Comparison of ENCODE assay signal across 25 mouse cellular contexts in the genomic region with DNA sequence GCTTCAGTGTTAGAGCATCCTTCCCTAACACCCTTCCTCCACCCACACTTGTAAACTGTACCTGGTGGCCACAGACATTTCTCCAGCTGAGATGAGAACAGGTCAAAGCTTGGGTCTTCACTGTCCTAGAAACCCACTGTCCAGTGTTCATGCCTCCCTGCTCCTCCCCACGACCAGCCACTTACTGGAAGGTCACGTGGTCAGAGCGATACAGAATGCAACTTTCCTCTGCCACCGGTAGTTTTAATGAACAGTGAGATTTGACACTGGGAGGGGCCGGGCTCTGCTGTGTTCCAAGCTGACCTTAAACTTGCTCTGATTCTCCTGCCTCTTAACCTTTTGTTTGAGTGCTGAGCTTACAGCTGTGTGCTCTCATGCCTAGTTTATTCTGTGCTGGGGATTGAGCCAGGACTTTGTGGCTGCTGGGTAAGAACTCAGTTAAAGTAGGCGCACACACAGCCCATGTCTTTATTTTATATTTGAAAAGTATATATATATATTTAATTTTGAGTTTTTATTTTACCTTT. TPM values are rescaled to one million over a fixed set of nuclear protein-coding genes. Genes with fewer than 3 reads are reported as not detected.
DNase-seq lines count a peak whose midpoint lies in the region; ATAC-seq and TF ChIP-seq lines count a peak whose summit lies in the region.
"Had no signal": no experiment of that assay in that cellular context is flagged by ENCODE, and none has a peak within 500 bp of the region (broad histone marks: within the 10 kb centered on the region; RNA-seq: fewer than 3 reads in every experiment).

No protein-coding gene starts in this region.

- no peak for TF ChIP-seq POLR2A in lung, adult 2 months (IDR thresholded peaks at IDR 0.05; ENCODE audit: borderline replicate concordance, extremely low read depth, low read depth, low read length)

- no peak for ATAC-seq in lung, embryonic 14.5 days (ENCODE audit: insufficient read depth)
- ATAC-seq: CD4-positive, CD25-positive, alpha-beta regulatory T cell, adult 4 months; forebrain, embryonic 16.5 days; inflammation-experienced regulatory T-cells, adult 6 months; liver, embryonic 12.5 days; midbrain, embryonic 15.5 days had no signal

- no peaks in the 10 kb centered on the region for H3K27me3 ChIP-seq in lung, embryonic 14.5 days (ENCODE audit: insufficient read depth, low read length)
- H3K27me3 ChIP-seq: embryonic facial prominence, embryonic 15.5 days; hindbrain, embryonic 13.5 days; liver, embryonic 12.5 days; lung, embryonic 15.5 days; megakaryocyte, embryonic 14.5 days; midbrain, embryonic 15.5 days had no signal

- DNase-seq in cerebellum, adult 9-10 months = peak; percentile 13
- DNase-seq in cerebellum, postnatal 4 days (ENCODE audit: low spot score in 2 of 2) = no peak
- peak; percentile 13 for DNase-seq in lung, embryonic 14.5 days
- DNase-seq in lung, adult 2 months = no peak
- DNase-seq in ZHBTc4 (ENCODE audit: low read depth, low spot score) (peak; percentile 39), liver (no peak)
- peak; percentile 14 for DNase-seq in retina, embryonic 14.5 days (ENCODE audit: low spot score)
- DNase-seq in neural tube, embryonic 10.5 days (ENCODE audit: extremely low spot score, low spot score) = no peak
- DNase-seq: adrenal gland, postnatal 10 days; cerebellum, adult 8-10 months; heart, adult 2 months; heart, postnatal 36 days; kidney, adult 18-20 months; kidney, postnatal 25 days had no signal

- H3K9me3 ChIP-seq in lung, embryonic 14.5 days (ENCODE audit: low read depth, low read length) = no peaks in the 10 kb centered on the region
- H3K9me3 ChIP-seq: embryonic facial prominence, embryonic 15.5 days; hindbrain, embryonic 13.5 days; liver, embryonic 12.5 days; lung, embryonic 15.5 days; megakaryocyte, embryonic 14.5 days; midbrain, embryonic 15.5 days had no signal

- no peak overlapping the region for H3K27ac ChIP-seq in lung, embryonic 14.5 days (ENCODE audit: low read depth)
- H3K27ac ChIP-seq: embryonic facial prominence, embryonic 15.5 days; heart, adult 2 months; hindbrain, embryonic 13.5 days; layer of hippocampus, adult 2 months; liver, embryonic 12.5 days; lung, embryonic 15.5 days; midbrain, embryonic 15.5 days; stomach, postnatal 0 days had no signal

- no peak for TF ChIP-seq CTCF in lung, embryonic 14.5 days (IDR thresholded peaks at IDR 0.05; ENCODE audit: low read depth)
- TF ChIP-seq CTCF in lung, adult 2 months (IDR thresholded peaks at IDR 0.05; ENCODE audit: insufficient read depth, low read length) = no peak

- no peak overlapping the region for H3K4me2 ChIP-seq in lung, embryonic 14.5 days
- H3K4me2 ChIP-seq: embryonic facial prominence, embryonic 15.5 days; hindbrain, embryonic 13.5 days; liver, embryonic 12.5 days; lung, embryonic 15.5 days; midbrain, embryonic 15.5 days had no signal

- peaks cover 5% of the 10 kb centered on the region; the same call in 1 of the 2 replicates for H3K36me3 ChIP-seq in lung, embryonic 14.5 days (ENCODE audit: insufficient read depth)
- H3K36me3 ChIP-seq: embryonic facial prominence, embryonic 15.5 days; liver, embryonic 12.5 days; lung, embryonic 15.5 days; midbrain, embryonic 15.5 days had no signal

- 14% methylated on average over 6 of the region's 6 CpGs for WGBS in lung, embryonic 14.5 days
- 35% methylated on average over 6 of the region's 6 CpGs for WGBS in lung, adult 2 months

- 0 out of 2 replicates have a peak, but pooled peaks cover 6% of the 10 kb centered on the region for H3K4me1 ChIP-seq in lung, embryonic 14.5 days (ENCODE audit: insufficient read depth)
- H3K4me1 ChIP-seq in lung, adult 2 months (ENCODE audit: control insufficient read depth, insufficient read depth, low read length) = peaks cover 4% of the 10 kb centered on the region

- no peak overlapping the region for H3K9ac ChIP-seq in lung, embryonic 14.5 days
- H3K9ac ChIP-seq: embryonic facial prominence, embryonic 15.5 days; hindbrain, embryonic 13.5 days; liver, embryonic 12.5 days; lung, embryonic 15.5 days; midbrain, embryonic 15.5 days had no signal

- no peak overlapping the region for H3K4me3 ChIP-seq in lung, embryonic 14.5 days (ENCODE audit: low read depth, low read length)
- no peak overlapping the region for H3K4me3 ChIP-seq in lung, adult 2 months (replicated peaks; ENCODE audit: extremely low read depth, low read depth, low read length)
- H3K4me3 ChIP-seq: embryonic facial prominence, embryonic 15.5 days; heart, adult 2 months; hindbrain, embryonic 13.5 days; layer of hippocampus, adult 2 months; liver, embryonic 12.5 days; lung, embryonic 15.5 days; megakaryocyte, embryonic 14.5 days; midbrain, embryonic 15.5 days had no signal

RNA-seq across cellular contexts. Expression of gene Ncbp3, which starts 3.3 kb away (rescaled TPM):
- 12.3 and 13.2 TPM in 2 replicates for polyA plus RNA-seq in lung, embryonic 14.5 days (2014; fragmentation: Nextera tagmentation; extraction: Ambion mirVana)
- polyA plus RNA-seq in lung, adult 2 months (2012; rRNA removed) = 1.7 and 3.6 TPM in 2 replicates

RNA-seq across cellular contexts. Expression of gene Camkk1, which starts 25.5 kb away (rescaled TPM):
- polyA plus RNA-seq in lung, embryonic 14.5 days (2014; fragmentation: Nextera tagmentation; extraction: Ambion mirVana) = 3.2 and 3.5 TPM in 2 replicates
- polyA plus RNA-seq in lung, adult 2 months (2012; rRNA removed) = 8.7 and 9.3 TPM in 2 replicates

RNA-seq across cellular contexts. Expression of gene P2rx1, which starts 45.4 kb away (rescaled TPM):
- 1.9 and 2.1 TPM in 2 replicates for polyA plus RNA-seq in lung, embryonic 14.5 days (2014; fragmentation: Nextera tagmentation; extraction: Ambion mirVana)
- polyA plus RNA-seq in lung, adult 2 months (2012; rRNA removed) = 3.2 and 4.4 TPM in 2 replicates
- polyA plus RNA-seq: inflammation-experienced regulatory T-cells, adult 6 months had no signal

RNA-seq across cellular contexts. Expression of gene Itgae, which starts 46.1 kb away (rescaled TPM):
- polyA plus RNA-seq in lung, embryonic 14.5 days (2014; fragmentation: Nextera tagmentation; extraction: Ambion mirVana) = 0.38 and 0.55 TPM in 2 replicates
- 3.8 and 4.3 TPM in 2 replicates for polyA plus RNA-seq in lung, adult 2 months (2012; rRNA removed)

Comparison
In these comparisons a context has a peak if more than half of its experiments do, and no peak if none do; other contexts are left out.
1. DNase-seq: peak in cerebellum, adult 9-10 months (single experiment), lung, embryonic 14.5 days (single experiment), ZHBTc4 (single experiment) and retina, embryonic 14.5 days (single experiment); none in cerebellum, postnatal 4 days (0 of 2), lung, adult 2 months (single experiment), neural tube, embryonic 10.5 days (single experiment) and liver (single experiment).